Mouse (Mus musculus): ENCODE data around the gene Wfikkn2. TPM values are rescaled to one million over a fixed set of nuclear protein-coding genes. Genes with fewer than 3 reads are reported as not detected.
"Not testable (repeated sequence)": the region's sequence is repeated elsewhere in the genome, so short reads cannot be mapped to it uniquely, and the experiment has no call there.

Gene Wfikkn2
- 1 to 10 TPM in 1 of 2 experiments, under 1 TPM in 1; 0.46 to 1.3 TPM for total RNA-seq (2021)
- long read RNA-seq, experiment 1: 0 reads
- long read RNA-seq, experiment 2: 0 reads

DNA sequence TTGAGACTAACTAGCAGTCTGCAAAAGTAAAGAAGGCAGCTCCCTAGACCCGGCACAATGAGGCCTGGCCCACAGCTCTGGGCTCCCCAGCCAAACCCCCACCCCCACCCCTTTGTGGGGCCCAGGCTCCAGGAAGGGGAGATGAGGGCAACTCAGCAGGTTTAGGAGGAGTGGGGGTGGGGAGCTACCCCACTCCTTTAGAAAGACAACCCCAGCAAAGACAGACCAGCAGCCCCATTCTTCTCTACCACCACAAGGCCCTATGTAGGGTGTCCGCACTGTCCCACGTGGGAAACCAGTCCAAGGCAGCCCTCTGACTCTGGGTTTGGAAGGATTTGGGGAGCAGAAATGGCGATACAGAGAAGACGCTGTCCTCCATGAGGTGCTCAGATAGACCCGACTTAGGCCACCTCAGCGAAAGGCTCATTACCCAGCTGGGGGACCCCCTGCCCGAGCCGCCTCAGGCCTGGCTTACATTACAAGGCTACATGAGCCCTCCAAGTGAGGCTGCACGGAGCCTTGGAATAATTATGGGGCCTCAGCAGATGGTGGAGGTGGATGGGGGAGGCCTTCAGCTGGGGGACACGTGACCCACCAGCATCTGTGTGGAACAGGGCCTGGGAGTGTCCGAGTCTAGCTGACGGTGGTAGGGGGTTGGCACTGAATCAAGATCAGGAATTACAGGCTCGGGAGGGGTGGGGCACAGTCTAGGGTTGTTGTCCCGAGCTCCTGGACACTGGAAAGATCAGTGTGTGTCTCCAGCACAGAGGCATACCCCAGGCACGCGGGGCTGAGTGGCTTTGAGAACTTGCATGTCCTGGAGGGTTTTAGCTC is at the start of gene Wfikkn2:
TSS of gene Wfikkn2 (minus strand) at position 51 of the 834 bp plus-strand sequence.
- DNase-seq: no peak

GRCm38 (mm10) chr11:94294996-94295845 is 49.4 kb upstream of the Wfikkn2 start:
- DNase-seq: peak; percentile 49 to 53

- DNase-seq: no peak
These were observed 44.4 kb upstream of the Wfikkn2 start for GRCm38 (mm10) chr11:94290062-94290740.

GRCm38 (mm10) chr11:94287105-94287504 is 41.3 kb upstream of the Wfikkn2 start:
- DNase-seq: no peak

DNA sequence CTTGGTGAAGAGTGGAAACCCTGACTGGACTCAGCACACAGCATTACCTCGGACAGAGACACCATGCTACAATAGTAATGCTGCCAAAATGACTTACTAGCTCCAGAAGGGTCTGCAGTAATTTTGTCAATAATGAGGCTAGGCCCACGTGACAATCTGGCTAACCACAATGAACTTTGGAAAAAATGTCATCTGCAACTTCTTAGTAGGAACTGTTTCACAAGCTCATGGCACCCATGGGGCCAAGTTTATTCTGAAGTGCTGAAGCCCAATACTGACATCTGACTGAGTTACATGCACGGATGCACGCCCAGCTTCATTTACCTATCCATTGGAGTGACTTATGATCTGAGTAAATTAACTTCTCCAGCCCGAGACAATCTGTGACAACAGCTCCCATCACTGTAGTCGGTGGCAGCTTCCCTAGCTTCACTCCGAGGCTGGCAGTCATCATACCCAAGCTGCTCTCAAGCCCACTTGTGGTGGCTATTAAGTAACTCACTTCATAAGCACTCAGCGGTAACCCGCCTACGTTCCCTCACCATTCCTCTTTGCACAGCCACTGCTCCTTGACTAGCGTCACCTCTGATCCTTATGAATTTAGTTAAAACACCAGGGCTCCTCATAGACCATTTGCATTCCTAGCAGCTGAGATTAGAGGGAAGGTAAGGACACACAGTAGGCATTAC is 40.2 kb upstream of the Wfikkn2 start:
- no peak for DNase-seq

DNA sequence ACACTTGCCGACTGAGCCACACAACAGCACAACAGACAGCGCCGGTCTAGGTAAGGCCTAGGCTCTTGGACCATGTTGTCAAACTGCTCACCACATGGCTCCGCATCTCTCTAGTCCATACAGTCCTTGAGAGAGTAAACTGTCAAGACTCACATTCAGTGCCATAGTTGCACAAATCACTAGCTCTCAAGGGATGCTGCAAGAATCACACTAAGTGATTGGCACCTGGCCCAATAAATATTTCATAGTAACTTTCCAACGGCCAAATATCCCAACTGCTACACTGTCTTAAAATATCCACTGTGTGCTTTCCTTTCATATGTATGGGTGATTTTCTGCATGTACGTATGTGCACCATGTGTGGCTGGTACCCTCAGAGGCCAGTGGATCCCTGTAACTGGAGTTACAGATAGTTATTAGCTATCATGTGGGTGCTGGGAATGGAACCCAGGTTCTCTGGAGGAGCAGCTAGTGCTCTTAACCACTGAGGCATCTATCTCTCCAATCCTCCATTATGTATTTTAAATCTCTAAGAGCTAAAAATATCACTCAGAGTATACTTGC is 37.8 kb upstream of the Wfikkn2 start:
- DNase-seq: no peak

GRCm38 (mm10) chr11:94282291-94282690 is 36.5 kb upstream of the Wfikkn2 start:
- DNase-seq: peak in 1 of 2 experiments; percentile 38

- peak; percentile 34 to 57 for DNase-seq
These were observed 35.7 kb upstream of the Wfikkn2 start, which contains the start of gene Gm21885 for GRCm38 (mm10) chr11:94281199-94282181. TSS of gene Gm21885 (plus strand) at chr11:94281873.

DNA sequence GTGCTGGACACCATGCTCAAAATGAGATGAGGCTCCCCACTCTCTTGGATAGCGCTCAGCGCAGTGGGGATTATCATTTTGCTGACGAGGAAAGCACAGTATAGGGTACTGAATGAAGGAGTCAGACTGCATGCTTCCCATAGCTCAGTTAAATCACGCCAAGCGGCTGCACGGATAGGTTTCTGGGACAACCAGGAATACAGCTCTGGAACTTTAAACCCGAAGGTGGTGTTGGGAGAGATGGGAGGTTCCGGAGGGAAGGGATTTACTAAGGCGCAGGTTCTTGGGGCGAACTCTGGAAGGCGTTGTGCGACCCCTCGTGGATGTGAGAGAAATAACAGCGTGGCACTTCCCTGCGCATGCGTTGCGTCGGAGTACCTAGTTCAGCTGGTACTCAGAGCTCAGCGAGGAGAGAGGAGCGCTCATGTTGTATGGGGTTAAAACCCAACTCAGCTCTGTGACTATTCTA is 31.1 kb upstream of the Wfikkn2 start:
- DNase-seq: peak; percentile 87 to 90

- no peak for DNase-seq
These were observed 29.9 kb upstream of the Wfikkn2 start for GRCm38 (mm10) chr11:94275686-94276085.

DNA sequence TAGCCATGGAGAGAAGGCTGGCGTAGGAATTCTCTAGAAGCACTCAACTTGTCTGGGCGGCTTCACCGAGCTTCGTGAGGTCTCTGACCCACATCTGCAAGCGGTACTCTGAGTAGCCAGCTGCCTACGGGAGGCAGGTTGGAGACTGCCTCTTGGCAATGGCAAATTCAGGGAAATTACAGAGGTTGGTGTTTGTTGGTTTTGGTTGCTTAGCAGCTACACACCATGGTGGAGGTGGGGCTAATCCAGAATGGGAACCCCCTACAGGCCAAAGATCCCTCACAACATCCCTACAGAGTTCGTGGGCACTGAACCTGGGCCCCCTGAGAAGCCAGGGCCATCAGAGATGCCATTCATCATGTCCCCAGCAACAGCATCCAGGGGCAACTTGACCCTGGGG is 29.4 kb upstream of the Wfikkn2 start:
- DNase-seq: no peak

DNA sequence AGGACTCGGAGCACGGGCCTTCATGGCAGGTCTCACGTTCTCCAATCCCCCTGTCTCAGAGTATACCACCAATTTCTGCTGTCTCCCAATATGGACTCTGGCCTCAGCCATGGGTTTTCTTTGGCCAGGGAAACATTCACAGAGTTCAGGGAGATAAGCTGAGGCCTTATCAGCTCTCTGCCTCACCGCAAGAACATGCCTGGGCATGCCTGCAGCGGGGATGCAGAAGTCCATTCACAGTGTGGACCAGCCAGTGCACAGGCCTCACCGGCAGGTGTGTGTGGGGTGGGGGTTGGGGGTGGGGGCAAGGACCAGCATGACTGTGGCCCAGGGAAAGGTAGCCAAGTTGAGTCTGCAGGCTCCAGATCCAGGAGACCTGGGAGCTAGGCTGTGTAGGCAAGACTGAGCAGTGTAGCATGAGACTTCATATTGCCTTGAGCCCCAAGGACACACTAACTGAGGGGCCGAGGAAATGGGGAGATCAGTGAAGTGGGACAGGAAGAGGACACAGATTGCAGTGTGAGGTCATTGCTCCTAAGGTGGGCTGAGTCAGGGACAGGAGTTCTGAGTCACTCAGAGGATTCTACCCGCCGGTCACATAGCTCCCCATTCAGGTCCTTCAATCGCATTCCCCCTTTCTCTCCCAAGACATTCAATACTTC is 28.5 kb upstream of the Wfikkn2 start:
- peak in 1 of 2 experiments; percentile 36 for DNase-seq

DNA sequence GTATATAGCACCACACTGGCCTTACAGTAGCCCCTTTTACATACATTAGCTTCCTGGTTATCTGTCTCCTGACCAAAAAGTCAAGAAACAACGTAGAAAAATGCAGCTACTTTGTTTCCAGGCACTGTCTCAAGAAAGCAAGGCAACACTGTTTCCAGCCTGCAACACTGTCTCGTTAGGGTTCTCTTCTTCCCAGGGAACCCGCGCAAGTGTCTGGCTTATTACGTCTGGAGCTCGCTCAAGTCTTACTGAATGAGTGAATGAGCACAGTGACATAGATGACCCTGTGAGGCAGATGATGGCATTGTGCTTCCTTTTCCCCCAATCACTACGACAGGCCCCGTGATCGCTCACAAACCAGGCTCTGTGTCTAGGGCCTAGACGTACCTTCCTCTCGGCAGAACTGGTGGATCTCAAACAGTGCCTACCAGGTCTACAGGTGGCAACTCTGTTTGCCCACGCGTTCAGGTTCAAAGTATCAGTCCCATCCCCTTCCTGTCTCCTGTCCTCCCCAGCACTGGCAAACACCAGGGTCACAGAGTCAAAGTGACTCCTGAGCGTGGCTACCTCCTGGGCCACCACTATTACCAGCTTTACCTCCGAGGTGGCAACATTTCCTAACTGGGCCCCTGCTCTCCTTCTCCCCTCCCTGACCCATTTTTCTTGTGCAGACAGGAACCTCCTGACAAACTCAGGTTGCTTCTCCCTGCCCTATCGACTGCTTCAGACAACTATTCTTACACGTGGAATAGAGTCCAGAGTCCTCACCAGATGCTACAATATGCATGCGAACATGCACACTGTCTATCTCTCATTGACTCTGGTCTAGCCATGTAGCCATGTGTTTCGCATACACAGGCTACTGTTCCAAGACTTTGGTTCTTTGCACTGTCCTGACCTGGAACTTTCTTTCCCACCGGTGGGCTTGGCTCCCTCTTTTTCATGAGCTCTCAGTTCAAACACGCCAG is 27.4 kb upstream of the Wfikkn2 start:
- DNase-seq: no peak

- DNase-seq: no peak
These were observed 25.2 kb upstream of the Wfikkn2 start for GRCm38 (mm10) chr11:94271015-94271414.

DNA sequence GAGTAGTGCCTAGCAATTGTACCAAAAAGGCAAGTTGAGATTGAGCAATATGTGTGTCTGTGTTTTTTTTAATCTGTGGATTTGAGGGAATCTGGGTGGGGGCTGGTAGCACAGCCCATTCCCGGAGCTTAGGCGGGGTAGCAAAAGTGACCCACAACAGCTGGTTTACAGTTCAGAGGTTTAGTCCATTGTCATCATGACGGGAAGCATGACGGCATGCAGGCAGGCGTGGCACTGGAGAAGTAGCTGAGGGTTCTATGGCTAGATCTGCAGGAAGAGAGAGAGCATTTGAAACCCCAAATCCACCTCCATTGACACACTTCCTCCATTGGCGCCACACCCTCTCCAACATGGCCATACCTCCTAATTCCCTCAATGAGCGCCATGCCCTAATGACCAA is 24.1 kb upstream of the Wfikkn2 start:
- no peak for DNase-seq

DNA sequence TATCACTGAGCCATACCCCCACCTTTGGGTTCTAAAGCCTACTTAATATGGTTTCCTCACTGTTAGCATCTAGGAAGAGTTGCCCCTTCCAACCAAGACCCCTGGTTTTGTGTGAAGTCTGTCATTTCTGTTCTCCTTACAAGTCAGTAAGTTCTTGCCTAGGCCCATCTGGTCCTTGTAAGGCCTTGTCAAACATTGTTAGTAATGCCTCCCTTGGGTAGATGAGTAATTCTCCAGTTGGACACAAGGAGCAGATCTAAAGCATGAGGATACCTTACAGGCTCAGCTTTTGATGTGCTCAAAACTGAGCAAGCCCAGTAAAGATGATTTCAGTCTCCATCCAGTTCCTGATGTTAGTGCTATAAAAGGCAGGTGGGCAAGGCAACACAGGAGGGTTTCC is 23.0 kb upstream of the Wfikkn2 start:
- DNase-seq: no peak

GRCm38 (mm10) chr11:94266155-94266554 is 20.4 kb upstream of the Wfikkn2 start:
- not testable (repeated sequence) for DNase-seq
